Mouse (Mus musculus): Measurements from ENCODE around the gene Cbx2. TPM values are rescaled to one million over a fixed set of nuclear protein-coding genes. Genes with fewer than 3 reads are reported as not detected.

The Cbx2 gene
- 1 to 10 TPM; 1.2 to 1.3 TPM for total RNA-seq (2023)

DNA sequence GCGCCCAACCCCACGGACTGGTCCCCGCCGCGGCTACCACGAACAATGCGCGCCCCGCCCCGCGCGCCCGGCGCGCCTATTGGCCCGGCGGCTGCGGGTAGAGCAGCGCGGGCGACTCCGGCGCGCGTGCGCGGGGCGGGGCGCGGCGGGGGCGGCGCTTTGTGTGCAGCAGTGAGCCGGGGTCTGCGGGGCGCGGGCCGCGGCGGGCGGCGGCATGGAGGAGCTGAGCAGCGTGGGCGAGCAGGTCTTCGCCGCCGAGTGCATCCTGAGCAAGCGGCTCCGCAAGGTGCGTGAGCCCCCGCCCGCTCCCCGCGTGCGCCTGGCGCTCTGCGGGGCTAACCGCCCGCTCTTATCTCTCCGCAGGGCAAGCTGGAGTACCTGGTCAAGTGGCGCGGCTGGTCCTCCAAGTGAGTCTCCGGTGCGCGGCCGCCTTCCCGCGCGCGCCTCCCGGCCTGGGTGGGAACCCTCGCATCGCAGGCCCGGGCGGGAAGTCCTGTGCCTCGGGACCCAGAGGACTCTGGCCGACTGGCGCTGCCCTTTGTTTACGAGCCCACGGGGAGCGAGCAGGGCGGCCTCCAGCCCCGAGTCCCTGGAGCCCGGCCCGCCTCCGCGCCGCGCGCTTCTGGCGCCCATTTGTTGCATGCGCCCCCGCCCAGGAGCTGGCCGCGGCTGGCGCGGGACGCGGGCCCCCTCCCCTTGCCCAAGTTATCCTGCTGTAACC is at the start of gene Cbx2:
Gene Cbx2 (plus strand): TSS at position 68 of the 721 bp plus-strand sequence.

DNA sequence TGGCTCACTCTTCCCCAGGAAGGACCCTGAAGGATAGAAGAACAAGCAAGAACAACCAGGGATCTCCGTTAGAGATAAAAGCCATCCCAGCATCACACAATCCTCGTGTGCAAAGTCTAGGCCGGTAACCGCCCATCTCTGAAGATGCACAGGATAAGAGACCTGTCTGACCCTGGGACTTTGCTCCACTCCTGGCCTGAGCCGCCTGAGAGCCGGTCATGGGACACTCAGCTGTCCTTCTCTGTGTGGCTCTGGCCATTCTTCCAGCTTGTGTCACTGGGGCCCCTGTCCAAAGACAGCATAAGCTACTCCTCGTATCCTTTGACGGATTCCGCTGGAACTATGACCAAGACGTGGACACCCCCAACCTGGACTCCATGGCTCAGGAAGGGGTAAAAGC is 34.8 kb upstream of the Cbx2 start, which contains the start of gene Enpp7:
Gene Enpp7 (plus strand): TSS at position 190 of the 400 bp plus-strand sequence.

DNA sequence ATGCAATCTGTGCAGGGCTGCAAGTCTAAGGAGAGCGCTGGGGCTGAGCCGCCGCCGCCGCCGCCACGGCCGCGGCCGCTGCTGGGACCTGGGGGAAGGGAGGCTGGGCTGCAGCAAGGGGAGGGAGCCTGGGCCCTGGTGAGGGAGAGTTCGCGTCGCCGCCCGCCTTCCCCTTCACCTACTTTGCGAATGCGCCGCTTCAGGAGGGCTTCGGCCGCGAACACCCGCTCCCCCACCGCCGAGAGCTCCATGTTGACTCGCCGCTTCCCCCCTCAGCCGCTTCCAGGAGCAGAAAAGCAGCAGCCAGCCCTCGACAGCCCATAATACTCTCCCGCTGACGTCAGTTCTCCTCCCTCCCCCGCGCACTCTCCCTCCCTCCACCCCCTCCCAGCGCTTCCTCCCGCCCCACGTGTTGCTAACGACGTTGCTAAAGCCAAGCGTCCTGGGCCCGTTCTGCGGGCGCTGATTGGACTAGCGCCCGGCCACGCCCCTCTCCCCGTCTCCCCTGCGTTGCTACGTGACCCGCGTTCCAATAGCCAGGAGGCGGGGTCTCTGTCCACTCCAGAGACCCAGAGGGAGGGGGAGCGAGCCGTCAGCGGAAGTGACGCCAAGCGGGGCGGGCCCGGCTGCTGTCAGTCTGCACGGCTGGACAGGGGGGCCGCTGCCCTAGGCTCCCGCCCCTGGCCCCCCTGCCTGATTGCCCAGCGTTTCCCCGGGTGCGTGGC is 18.0 kb downstream of the Cbx2 start, which contains the start of gene Cbx8:
Gene Cbx8 (minus strand): TSS at position 370 of the 725 bp plus-strand sequence.

Other genes starting within 250 kb of the Cbx2 start
- not detected for gene Rbfox3, start 111.4 kb upstream of the Cbx2 start, total RNA-seq (2023)
- gene Enpp7, start 34.8 kb upstream of the Cbx2 start, total RNA-seq (2023): not detected
- 10 to 100 TPM; 13.5 to 20.7 TPM for gene Cbx8, start 18.0 kb downstream of the Cbx2 start, total RNA-seq (2023)
- gene Cbx4, start 63.3 kb downstream of the Cbx2 start, total RNA-seq (2023): 10 to 100 TPM; 61.1 to 66.8 TPM
- 10 to 100 TPM; 10.8 to 11.0 TPM for gene Tbc1d16, start 205.5 kb downstream of the Cbx2 start, total RNA-seq (2023)
- under 1 TPM; 0.18 to 0.88 TPM for gene Ccdc40, start 205.6 kb downstream of the Cbx2 start, total RNA-seq (2023)
- 10 to 100 TPM; 72.0 to 73.3 TPM for gene Gaa, start 244.9 kb downstream of the Cbx2 start, total RNA-seq (2023)

Measured in monocyte, adult 59 days (primary cell).